Mouse (Mus musculus) splenic B cell, adult 2 months (primary cell): ENCODE measurements around the gene B3galt1.

Source experiments
- DNase-seq: peaks from one replicate; pipeline ENCODE4 v3.0.0-alpha.2; 2011; ENCODE audit warnings: low read depth, low spot score
- H3K27me3 ChIP-seq: 2 replicates; pipeline ENCODE4 v1.6.1; 2012; ENCODE audit warnings: mild to moderate bottlenecking, low read length, moderate library complexity, mixed read lengths; ENCODE audit not compliant: control insufficient read depth, poor library complexity, insufficient read depth, severe bottlenecking
- H3K36me3 ChIP-seq: 2 replicates; pipeline ENCODE4 v1.6.1; 2012; ENCODE audit warnings: mild to moderate bottlenecking, low read length, moderate library complexity, mixed read lengths; ENCODE audit not compliant: control insufficient read depth, poor library complexity, insufficient read depth, severe bottlenecking

Gene B3galt1

DNA sequence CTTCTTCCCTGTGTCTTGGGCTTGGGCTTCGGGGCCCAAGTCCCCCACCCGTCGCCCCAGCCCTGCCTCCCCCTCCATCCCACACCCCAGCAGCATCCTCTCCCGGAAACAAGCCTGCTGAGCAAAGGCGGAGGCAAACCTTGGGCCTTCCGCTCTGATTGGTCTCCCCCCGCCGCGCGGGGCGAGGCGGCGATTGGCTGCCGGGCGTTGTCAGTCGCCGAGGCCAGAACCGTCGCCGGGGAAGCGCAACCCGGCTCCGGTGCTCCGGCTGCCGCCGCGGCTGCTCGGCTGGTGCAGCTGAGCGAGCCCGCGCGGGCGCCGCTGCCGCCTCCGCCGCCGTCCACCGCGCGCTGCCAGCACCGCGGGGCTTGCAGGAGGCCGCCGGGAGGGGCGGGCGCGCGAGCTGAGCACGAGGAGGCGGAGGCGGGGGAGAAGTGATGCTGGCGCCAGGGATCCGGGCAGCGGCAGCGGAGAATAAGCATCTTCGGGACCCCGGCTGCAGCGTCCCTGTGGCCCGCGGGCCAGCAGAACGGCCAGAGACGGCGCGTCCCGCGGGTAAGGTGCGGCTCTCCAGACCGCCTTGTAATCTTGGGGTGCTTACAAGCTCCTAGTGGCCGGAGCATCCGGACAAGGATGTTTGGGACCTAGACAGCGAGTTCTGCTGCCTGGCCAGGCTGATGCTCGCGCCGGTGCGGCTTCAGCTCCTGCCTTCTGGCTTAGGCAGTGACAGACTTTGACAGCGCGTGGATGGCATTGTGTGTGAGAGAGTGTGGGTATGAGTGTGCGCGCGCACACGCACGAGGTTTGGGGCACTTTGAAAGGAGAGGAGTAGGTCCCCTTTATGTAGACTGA, at the start of gene B3galt1:
Gene B3galt1 (plus strand): TSS at position 392 of the 852 bp plus-strand sequence.
- DNase-seq, result no peak
- H3K27me3 ChIP-seq, result no peaks in the 10 kb centered on the region
- H3K36me3 ChIP-seq, result no peaks in the 10 kb centered on the region

DNA sequence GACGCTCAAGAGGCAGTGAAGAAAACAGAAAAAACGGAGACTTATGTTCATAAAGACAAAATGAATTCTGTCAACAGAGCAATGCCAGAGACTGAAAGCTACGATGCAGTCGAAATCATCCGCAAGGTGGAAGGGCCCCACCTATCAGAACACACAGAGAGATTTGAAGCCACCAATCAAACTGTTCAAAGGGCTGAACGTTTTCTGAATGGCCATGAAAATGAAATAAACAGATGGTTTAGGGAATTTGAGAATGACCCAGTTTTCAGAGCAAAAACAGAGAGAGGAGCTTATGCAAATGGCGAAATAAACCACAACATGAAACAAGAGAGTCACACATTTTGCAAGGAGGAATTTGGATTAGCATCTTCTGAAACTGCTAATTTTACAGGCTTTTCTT, 49.3 kb upstream of the B3galt1 start:
- no peaks in the 10 kb centered on the region for H3K27me3 ChIP-seq
- no peak for DNase-seq
- H3K36me3 ChIP-seq, result no peaks in the 10 kb centered on the region

DNA sequence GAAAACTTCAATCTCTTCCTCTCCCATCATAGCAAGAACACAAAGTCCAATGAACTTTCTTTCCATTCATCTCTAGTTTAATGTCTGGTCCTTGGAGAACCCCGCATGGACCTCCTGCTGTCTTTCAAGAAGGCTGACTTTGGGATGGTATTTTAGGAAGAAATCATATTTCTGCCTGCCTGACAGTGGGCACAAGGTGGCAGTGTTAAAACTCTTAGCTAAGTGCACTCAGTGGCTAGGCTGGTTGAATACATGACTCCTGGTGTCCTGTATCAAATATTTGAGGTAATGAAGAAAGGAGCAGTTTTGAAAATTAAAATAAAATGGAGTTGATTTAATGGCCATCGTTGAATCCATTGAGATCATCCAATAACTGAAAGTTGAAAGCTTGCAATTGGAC, 30.3 kb upstream of the B3galt1 start:
- no peaks in the 10 kb centered on the region for H3K36me3 ChIP-seq
- DNase-seq, result no peak

DNA sequence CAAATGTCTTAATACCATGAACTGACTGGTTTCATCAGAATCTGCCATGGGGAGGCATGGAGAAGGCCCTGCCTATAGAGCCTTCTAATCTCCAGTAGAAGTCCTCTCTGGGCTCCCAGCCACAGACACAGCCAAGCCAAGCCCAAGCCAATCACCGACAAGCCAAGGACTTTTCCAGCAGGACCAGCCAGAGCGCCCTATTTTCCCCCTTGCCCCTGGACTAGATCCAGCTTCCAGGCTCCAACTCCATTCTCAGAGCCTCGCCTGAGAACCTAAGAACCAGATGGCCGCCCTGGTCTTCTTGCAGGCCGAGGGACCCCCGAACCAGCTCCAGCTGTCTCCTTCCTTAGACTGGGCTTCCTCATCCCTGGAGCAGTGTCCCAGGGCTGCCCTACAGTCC, 26.2 kb upstream of the B3galt1 start:
- DNase-seq, result no peak
- H3K36me3 ChIP-seq, result no peaks in the 10 kb centered on the region
- H3K27me3 ChIP-seq, result no peaks in the 10 kb centered on the region

More for the DNA sequence above, 30.3 kb upstream of the B3galt1 start:
- H3K27me3 ChIP-seq, result no peaks in the 10 kb centered on the region

DNA sequence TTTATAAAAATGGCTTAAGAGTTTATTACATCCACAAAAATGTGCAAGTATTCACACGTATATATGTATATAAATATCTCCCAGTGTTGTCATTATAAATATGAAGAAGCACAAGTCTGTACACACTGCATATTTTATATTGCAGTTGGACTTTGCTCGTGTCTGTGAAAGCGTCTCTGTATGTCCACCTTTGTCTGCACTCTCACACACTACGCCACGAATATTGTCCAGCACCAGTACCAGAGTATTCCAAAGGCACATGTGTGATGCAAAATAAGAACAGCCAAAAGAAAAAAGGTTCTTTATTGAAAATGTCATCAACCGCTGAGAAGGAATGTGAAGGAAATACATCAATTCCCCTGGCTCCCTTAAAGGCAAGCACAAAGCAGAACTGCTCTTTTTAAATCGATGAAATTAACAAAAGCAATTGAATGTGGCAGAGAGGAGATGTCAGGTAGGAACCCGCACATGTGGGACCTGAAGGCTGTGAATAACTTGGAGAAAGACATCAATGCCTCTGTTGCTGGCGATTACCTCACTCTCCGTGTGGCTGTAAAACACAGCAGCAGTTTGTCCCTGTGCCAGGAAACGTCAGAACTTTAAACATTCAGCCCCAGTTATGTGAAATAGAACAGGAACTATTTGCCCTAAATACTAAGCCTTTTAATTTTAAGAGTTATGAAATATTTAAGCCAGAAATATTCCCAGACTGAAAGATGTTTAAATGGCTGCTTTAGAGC, 23.5 kb upstream of the B3galt1 start:
- Histone ChIP-seq H3K36me3 (no peaks in the 10 kb centered on the region), H3K27me3 (no peaks in the 10 kb centered on the region)
- DNase-seq, result no peak

DNA sequence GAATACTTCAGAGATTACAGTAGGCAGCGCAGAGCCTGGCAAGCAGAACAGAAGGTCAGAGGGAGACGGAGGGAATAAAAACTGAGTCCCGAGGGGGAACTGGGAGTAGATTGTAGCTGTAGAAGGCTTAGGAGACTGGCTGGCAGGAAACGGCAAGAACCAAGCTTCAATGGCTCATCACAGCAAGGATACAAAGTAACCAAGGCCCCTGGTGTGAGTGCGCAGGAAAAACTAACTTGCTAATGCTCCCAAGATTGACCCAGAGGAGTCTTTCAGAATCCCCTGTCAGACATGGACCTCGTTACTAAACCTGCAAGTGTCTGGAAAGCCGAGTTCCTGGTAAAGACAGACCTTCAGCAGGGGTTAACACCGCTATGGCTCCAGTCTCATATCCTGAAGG, 21.2 kb upstream of the B3galt1 start:
- Histone ChIP-seq H3K27me3 (no peaks in the 10 kb centered on the region), H3K36me3 (no peaks in the 10 kb centered on the region)
- no peak for DNase-seq

DNA sequence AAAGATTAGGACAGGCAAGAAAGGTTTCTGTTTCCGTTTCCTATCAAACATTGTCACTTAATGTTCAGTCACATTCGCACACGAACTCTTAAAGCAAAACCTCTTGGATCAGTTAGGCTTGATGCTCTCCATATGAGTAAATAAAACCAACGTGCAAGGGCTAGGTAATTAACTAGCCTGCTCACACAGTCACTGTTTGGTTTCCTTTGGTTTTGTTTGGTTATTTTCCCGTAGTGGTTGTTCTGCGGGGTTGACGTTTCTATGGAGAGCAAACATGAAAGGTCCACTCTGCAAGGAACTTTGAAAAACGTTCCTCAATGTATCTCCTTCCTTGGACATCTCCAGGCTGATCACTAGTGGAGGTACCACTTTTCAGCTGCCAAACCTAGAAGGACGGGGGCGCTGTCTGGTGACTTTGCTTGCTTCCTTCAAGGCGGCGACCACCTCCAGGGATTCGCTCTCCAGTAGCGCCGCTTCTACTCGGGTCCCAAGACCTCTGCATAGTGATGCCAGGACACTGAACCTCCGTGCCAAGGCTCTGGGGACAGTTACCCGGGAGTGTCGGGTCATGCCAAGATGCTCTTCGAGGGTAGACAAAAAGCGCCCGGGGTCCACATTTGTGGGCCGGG, 706 bp upstream of the B3galt1 start:
- Histone ChIP-seq H3K36me3 (no peaks in the 10 kb centered on the region), H3K27me3 (no peaks in the 10 kb centered on the region)
- DNase-seq, result no peak

DNA sequence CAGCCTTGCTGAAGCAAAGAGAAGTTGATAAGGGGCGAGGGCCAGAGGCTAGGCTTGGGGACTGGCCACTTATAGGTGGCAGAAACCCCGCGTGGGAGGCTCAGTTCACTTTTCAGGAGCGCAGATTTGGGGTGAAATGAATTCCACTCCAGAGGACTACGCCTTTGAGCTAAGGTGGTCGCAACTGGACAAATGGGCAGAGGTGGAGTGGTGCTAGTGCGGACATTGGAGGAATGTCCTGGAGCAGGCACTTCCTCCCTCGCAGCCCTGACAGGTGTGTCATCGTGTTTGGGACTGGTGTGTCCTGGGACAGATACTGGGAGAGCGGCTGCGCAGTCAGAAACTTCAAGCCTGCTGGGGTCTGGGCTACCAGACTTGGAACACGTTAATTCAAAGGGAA, 895 bp downstream of the B3galt1 start:
- no peak for DNase-seq
- no peaks in the 10 kb centered on the region for H3K36me3 ChIP-seq

DNA sequence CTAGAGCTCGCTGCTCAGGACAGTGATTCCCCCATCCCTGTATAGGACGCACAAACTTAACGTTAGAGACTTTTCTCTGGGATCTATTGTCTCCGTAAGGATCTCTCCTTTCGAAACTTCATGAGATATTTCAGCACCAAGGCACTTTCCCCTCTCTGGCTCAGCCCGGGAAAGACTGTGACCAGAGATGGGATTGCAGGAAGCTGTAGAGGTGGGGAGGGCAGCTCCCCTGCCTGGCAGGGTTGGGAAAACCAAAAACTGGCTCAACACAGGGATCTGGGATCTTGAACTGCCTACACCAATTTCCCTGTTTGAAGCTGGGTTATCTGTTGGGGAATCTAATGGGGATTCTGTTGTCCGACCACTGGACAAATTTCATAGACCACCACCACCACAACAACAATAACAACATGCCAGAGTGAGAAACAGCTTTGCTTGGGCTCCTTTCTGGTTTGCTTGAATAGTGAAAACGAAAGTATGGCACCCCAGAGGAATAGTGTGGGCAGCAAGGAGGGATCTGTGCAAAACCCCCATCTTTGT, 1.5 kb downstream of the B3galt1 start:
- Histone ChIP-seq H3K27me3 (no peaks in the 10 kb centered on the region), H3K36me3 (no peaks in the 10 kb centered on the region)
- no peak for DNase-seq

More for the DNA sequence above, 895 bp downstream of the B3galt1 start:
- H3K27me3 ChIP-seq, result no peaks in the 10 kb centered on the region

DNA sequence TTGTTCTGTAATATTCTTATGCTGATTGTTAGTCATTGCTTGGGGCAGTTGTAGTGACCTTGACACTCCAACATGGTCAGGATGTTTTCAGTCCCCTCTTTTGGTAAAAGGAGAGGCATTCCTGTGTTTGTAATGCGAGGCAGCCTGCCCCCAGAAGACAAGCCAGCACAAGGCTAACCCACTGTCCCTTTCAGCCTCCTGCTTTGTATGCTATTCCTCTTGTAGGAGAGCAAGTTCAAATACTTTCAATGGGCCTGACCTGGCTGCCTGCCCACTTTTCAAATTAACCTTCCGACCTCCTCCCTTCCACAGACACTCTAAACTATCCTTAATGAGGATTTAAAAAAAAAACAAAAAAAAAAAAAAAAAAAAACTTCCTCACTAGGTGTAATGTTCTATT, 11.0 kb downstream of the B3galt1 start:
- Histone ChIP-seq H3K27me3 (no peaks in the 10 kb centered on the region), H3K36me3 (no peaks in the 10 kb centered on the region)
- no peak for DNase-seq

DNA sequence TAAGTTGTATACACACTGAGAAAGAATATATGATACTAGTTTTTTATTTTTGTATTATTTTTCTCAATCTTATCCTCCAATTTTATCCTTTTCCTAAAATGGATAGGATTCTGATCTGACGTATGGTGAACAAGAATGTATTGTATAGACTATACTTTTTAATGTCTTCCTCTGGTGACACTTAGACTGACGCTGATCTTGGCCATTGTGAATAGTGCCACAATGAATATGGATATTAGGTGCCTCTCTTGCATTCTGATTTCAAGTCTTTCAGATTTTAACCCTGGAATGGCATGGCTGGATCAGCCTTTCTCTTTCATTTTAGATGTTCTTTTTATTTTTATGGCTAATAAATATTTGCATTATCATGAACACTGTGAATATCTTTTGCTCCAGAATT, 17.4 kb downstream of the B3galt1 start:
- Histone ChIP-seq H3K36me3 (no peaks in the 10 kb centered on the region), H3K27me3 (no peaks in the 10 kb centered on the region)
- no peak for DNase-seq

DNA sequence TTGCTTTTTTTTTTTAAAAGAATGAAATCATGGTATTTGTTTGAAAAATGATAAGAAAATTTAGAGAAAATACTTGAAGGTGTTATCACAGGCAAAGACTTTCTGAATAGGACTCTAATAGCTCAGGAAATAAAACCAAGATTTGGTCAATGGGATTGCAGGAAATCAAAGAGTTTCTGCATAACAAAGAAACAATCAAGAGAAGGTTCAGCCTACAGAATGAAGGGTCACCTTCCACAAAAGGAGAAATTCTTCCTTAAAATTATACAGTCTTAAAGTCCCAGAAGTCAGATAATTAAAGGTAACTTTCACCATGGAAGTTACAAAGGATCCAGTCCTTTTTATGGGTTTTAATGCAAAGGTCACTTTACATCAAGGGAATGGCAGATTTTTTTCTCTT, 24.7 kb downstream of the B3galt1 start:
- no peaks in the 10 kb centered on the region for H3K27me3 ChIP-seq
- H3K36me3 ChIP-seq, result no peaks in the 10 kb centered on the region
- no peak for DNase-seq

DNA sequence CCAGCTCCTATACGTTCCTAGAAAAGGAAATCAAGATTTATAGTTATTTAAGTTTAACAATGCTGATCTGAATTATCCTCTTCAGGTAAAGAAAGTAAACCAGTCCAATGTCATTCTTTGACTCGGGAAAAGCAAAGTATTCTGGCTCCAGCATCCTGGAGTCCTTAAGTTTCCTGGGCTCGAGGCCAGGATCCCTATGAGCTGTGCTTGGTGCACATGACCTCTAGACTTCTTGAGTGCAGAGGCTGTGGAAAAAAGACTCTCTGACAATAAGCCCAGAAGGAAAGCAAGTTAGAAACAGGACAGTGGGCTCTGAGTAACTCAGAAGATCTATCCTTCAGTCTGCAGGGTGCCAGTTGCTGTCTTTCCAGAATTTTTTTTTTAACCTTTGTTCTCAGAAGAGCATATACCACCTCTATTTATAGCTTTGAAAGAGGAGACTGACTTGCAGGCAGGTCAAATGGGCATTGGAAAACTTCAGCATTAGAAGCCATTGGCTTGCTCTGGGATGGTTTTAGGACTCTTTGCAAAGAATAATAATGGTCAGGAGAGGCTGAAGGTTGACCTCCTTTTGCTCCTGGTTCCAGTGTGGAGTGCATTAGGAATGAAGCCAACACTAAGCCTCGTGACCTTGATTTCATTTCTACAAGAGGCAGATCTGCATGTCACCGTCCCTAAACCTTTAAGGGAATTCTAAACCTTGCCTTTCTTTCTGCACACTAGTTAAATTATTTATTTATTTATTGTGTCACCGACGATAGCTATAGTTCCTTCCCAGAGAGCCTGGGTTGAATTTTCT, 26.4 kb downstream of the B3galt1 start:
- no peak for DNase-seq
- H3K36me3 ChIP-seq, result no peaks in the 10 kb centered on the region
- no peaks in the 10 kb centered on the region for H3K27me3 ChIP-seq

DNA sequence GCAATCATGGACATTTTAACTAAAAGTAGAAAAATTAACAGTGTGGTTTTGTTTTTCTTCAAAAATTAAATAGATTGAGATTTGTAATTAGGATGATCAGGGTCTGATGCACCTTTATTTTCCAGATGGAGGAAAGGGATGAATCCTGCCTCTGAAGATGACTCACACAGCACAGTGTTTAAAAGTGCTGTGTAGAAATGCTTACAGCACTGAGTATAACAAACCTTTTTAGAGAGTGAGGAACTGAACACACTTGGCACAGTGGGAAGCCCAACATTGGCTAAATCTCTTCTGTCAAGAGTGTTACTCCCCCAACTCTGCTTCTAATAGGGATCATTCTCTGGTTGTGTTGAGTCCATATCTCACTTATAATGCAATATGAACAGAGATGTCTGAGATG, 57.2 kb downstream of the B3galt1 start:
- DNase-seq, result no peak
- H3K27me3 ChIP-seq, result no peaks in the 10 kb centered on the region
- no peaks in the 10 kb centered on the region for H3K36me3 ChIP-seq
